Mouse (Mus musculus): ENCODE measurements around the gene Lage3.
A peak's percentile ranks its signal among the peaks of the same experiment; 100 is the strongest.
"Not testable (repeated sequence)": the region's sequence is repeated elsewhere in the genome, so short reads cannot be mapped to it uniquely, and the experiment has no call there.

Lage3 gene

GRCm38 (mm10) chrX:74353467-74353770 is at the start of gene Lage3:
Lage3 (minus strand) TSS chrX:74353618.
- peak; percentile 56 for DNase-seq (ENCODE audit: low spot score)

GRCm38 (mm10) chrX:74400136-74400535 is 46.7 kb upstream of the Lage3 start:
- no peak for DNase-seq (ENCODE audit: low spot score)

DNA sequence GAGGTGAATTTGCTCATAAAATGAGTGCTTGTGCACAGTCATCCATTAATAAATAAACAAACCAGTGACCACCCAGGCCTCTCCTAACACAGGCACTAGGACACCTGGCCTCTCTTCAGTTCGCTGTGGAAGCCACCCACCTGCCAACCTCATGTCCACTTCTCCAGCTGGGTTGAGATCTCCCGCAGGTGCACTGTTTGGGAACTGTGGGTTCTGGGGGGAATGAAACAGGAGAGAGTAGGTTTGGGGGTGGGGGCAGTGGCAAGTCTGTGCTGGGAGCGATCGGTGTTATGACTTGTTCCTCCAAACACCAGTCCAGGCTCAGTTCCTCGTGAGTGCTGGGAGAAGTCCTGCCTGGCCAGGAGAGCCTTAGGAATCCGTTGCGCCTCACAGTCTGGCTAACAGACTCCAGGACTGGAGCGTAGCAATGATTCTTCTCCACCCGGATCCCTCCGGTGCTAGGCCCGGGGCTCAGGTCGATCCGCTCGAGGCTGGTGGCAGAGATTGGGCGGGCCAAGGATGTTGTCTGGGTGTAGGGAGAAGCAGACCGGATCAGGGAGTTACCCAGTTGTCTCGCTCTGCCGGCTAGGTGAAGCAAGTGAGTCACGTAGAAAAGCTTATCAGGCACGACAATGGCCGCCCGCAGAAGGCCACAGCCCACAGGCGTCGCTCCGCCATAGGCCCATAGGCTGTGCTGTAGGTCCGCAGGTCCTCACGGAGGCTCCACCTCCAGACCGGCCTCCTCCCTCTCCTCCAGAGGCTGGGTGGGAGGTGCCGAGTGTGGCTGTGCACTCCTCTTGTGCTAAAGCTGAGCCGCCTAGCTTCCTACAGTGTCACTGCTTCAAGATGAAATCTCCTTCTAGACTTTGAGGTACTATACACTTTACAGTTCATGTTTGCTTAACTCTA is 39.4 kb upstream of the Lage3 start, which contains the start of the genes Fam3a and Ikbkg:
TSS of gene Fam3a (minus strand) at position 738 of the 909 bp plus-strand sequence.
TSS of gene Ikbkg (plus strand) at position 756 of the 909 bp plus-strand sequence.
- DNase-seq (ENCODE audit: low spot score) = peak; percentile 79

DNA sequence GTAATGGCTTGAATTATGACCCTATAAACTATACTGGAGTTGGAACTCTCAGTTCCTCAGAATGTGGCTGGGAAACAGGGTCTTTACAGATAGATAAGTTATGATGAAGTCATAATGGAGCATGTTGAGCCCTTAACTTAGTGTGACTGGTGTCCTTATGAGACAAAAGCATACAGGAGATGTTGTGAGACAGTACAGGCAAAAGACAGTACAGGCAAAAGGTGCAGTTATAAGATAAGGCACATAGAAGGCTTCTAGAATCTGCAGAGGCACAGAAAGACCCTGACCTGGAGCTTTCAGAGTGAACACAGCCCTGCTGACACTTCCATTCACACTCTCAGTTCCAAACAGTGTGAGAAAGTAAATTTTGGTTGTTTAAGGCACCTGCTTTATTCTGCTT is 34.7 kb upstream of the Lage3 start:
- DNase-seq (ENCODE audit: low spot score) = peak; percentile 27

GRCm38 (mm10) chrX:74384451-74384850 is 31.0 kb upstream of the Lage3 start:
- peak; percentile 42 for DNase-seq (ENCODE audit: low spot score)

- peak; percentile 79 for DNase-seq (ENCODE audit: low spot score)
These were observed 19.6 kb upstream of the Lage3 start, which contains the start of the genes Ubl4a and Slc10a3 for GRCm38 (mm10) chrX:74372888-74373549. Ubl4a (minus strand) TSS chrX:74373218. Slc10a3 (minus strand) TSS chrX:74373349.

DNA sequence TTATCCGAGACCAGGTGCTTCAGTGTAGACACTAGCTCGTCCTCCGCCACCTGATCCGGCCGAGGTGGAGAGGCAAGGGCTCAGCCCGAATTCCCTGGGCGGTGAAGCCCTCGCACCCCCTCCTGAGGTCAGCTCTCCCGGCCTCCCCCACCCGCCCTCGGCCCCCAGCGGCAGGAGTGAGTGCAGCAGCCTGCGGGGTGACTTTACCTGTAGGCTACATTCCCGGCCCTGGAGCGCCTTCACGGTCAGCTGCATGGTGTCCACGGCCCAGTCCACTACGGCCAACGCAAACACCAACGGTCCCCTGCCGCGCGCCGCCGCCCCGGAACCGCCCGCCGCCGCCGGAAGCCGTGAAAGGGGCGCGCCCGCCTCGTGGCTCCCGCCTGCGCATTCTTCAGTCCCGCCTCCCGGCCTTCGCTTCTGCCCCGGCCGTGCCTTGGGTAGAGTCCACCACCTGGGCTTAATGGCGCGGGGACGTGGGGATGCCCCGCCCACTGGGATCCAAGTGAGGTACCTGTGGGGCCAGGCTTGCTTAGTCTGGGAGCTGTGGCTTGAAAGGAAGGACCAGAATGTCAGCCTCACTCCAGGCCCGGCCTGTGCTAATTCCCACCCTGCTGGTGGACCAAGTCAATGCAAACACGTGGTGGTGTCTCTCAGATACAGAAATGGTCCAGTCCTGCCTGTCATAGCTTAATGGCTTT is 14.9 kb upstream of the Lage3 start:
- no peak for DNase-seq (ENCODE audit: low spot score)

- DNase-seq (ENCODE audit: low spot score) = no peak
These were observed 14.1 kb upstream of the Lage3 start for GRCm38 (mm10) chrX:74367512-74367911.

DNA sequence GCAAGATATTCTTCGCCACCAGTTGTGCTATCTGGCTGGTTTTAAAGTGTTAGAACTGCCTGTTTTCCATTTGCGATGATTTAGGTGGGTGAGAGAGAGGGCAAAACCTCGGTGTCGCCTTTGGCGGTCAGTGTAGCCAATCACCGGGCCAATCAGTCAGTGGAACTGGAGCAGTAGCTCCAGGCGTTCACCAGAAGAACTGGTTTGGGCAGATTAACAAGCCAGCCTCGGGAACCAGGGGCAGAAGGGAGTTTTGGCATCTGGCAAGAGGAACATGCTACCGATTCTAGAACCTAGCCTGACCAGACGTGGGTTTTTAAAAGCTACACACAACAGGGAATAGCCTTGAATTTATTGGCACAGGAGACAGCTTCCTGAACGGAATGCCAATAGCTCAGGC is 5.8 kb upstream of the Lage3 start:
- DNase-seq (ENCODE audit: low spot score) = no peak

GRCm38 (mm10) chrX:74357069-74357468 is 3.7 kb upstream of the Lage3 start:
- DNase-seq (ENCODE audit: low spot score) = not testable (repeated sequence)

GRCm38 (mm10) chrX:74352645-74353466 is 562 bp downstream of the Lage3 start:
- DNase-seq (ENCODE audit: low spot score) = no peak

GRCm38 (mm10) chrX:74330166-74330930 is 23.1 kb downstream of the Lage3 start:
- DNase-seq (ENCODE audit: low spot score) = no peak

DNA sequence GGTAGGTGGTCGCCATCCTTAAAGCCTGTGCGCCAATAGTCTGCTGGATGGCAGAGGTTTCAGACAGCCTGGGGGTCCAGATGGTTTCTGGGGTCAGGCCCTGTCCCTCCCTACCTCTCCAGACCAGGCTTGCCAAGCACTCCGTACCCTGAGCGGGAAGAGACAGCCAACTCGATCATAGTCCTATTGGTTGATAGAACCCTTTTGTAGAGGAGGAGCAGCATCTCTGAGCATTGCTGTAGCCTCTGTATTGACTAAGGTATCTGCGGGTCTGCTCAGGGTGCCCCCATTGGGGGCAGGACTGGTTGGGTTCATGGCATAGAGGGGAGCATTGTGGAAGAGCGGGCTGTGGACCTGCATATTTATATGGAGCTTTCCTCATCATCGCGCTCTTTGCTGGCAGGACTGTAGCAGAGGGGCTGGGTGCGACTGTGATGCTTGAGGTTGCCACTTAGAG is 24.2 kb downstream of the Lage3 start:
- DNase-seq (ENCODE audit: low spot score) = no peak

- peak; percentile 55 for DNase-seq (ENCODE audit: low spot score)
These were observed 24.7 kb downstream of the Lage3 start, which contains the start of gene Plxna3 for GRCm38 (mm10) chrX:74328725-74329161. Plxna3 (plus strand) TSS chrX:74329066.

- DNase-seq (ENCODE audit: low spot score) = peak; percentile 78
These were observed 40.6 kb downstream of the Lage3 start, which contains the start of gene Fam50a for GRCm38 (mm10) chrX:74312540-74313464. Fam50a (plus strand) TSS chrX:74313033.

DNA sequence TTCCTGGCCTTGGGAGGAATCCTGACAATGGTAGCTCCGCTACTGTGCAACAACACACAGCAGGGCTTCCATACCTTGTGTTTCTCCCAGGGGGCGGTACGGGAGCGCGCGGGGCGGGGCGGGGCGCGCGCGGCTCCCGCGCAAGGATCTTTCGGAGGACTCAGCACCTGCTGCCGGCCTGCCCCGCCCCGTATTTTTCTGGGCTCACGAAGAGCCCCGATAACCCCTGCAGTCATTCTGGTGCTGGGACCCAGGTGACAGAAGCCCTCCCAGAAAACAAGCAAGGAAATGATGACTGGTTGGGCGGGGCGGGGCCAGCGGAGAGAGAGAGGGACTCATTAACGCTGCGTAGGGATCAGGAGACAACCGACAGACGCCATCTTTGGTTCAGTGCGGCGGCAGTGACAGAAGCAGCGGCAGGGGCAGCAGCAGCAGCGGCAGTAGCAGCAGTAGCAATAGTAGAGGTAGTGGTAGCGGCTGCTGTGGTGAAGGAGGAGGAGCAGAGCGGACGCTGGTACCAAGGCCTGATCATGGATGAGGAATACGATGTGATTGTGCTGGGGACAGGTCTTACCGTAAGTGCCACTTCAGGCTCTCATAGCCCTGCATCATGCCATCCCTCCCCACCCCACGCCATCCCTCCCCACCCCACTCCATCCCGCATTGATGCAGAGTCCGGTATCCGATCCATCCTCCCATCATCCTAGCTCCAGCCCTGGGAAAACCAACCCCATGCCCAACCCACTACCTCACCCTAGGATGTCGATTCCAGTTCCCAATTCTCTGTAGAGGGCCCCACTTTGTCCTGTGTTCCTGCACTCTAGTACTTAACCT is 48.3 kb downstream of the Lage3 start, which contains the start of gene Gdi1:
TSS of gene Gdi1 (plus strand) at position 132 of the 834 bp plus-strand sequence.
- DNase-seq (ENCODE audit: low spot score) = peak; percentile 71

Measured in c-Kit-positive CD71-positive TER-119-positive erythroid progenitor cells, embryonic 14.5 days (primary cell).